Mouse (Mus musculus): ENCODE results near the gene Intu. TPM values are rescaled to one million over a fixed set of nuclear protein-coding genes. Genes with fewer than 3 reads are reported as not detected.

Intu gene
- total RNA-seq, 1 experiment = 5.2 TPM

- DNase-seq (ENCODE audit: low read depth, low spot score) = no peak
- Histone ChIP-seq H3K9me3 (ENCODE audit: control insufficient read depth, insufficient read depth, low read depth, low read length) (no peaks in the 10 kb centered on the region), H3K4me3 (ENCODE audit: insufficient read depth in 1 of 2, low read depth in 1 of 2, low read length in 2 of 2, poor library complexity in 1 of 2, severe bottlenecking in 1 of 2) (no peak overlapping the region), H3K9ac (ENCODE audit: insufficient read depth, low read depth, low read length, poor library complexity, severe bottlenecking) (no peak overlapping the region), H3K36me3 (ENCODE audit: control insufficient read depth, insufficient read depth, low read length, poor library complexity, severe bottlenecking) (no peaks in the 10 kb centered on the region), H3K27ac (ENCODE audit: insufficient read depth, low read depth, low read length, poor library complexity, severe bottlenecking) (no peak overlapping the region), H3K4me1 (ENCODE audit: control insufficient read depth in 2 of 2, insufficient read depth in 2 of 2, low read length in 2 of 2, poor library complexity in 1 of 2) (no peaks in the 10 kb centered on the region)
- no peak for TF ChIP-seq CHD2 (IDR thresholded peaks at IDR 0.05; ENCODE audit: low read depth, low read length)
- no peak for TF ChIP-seq HCFC1 (IDR thresholded peaks at IDR 0.05; ENCODE audit: borderline replicate concordance, insufficient read depth, low read length)
- TF ChIP-seq ZNF384 (IDR thresholded peaks at IDR 0.05; ENCODE audit: low read depth, low read length) = no peak
- no peak for TF ChIP-seq MAFK (IDR thresholded peaks at IDR 0.05; ENCODE audit: insufficient read depth, low read depth, low read length)
- TF ChIP-seq ZC3H11A (IDR thresholded peaks at IDR 0.05; ENCODE audit: borderline replicate concordance, low read depth, low read length) = no peak
- in situ Hi-C loops (cut with MboI; ENCODE audit: low sequenced_read_pairs in 2 of 2, unreplicated experiment in 2 of 2) = no loop called here
Observed at GRCm38 (mm10) chr3:40719022-40719421, 187.9 kb downstream of the Intu start.

GRCm38 (mm10) chr3:40738381-40738912, 207.4 kb downstream of the Intu start:
- H3K36me3 ChIP-seq (ENCODE audit: control insufficient read depth, insufficient read depth, low read length, poor library complexity, severe bottlenecking) = no peaks in the 10 kb centered on the region
- in situ Hi-C loops (cut with MboI; ENCODE audit: low sequenced_read_pairs in 2 of 2, unreplicated experiment in 2 of 2) = no loop called here
- no peaks in the 10 kb centered on the region for H3K4me1 ChIP-seq (ENCODE audit: control insufficient read depth in 2 of 2, insufficient read depth in 2 of 2, low read length in 2 of 2, poor library complexity in 1 of 2)
- DNase-seq (ENCODE audit: low read depth, low spot score) = no peak
- H3K9me3 ChIP-seq (ENCODE audit: control insufficient read depth, insufficient read depth, low read depth, low read length) = no peaks in the 10 kb centered on the region
- no peak for TF ChIP-seq CHD2 (IDR thresholded peaks at IDR 0.05; ENCODE audit: low read depth, low read length)
- no peak for TF ChIP-seq ZC3H11A (IDR thresholded peaks at IDR 0.05; ENCODE audit: borderline replicate concordance, low read depth, low read length)
- no peak for TF ChIP-seq MAFK (IDR thresholded peaks at IDR 0.05; ENCODE audit: insufficient read depth, low read depth, low read length)
- TF ChIP-seq HCFC1 (IDR thresholded peaks at IDR 0.05; ENCODE audit: borderline replicate concordance, insufficient read depth, low read length) = no peak
- TF ChIP-seq ZNF384 (IDR thresholded peaks at IDR 0.05; ENCODE audit: low read depth, low read length) = no peak
- H3K4me3 ChIP-seq (ENCODE audit: insufficient read depth in 1 of 2, low read depth in 1 of 2, low read length in 2 of 2, poor library complexity in 1 of 2, severe bottlenecking in 1 of 2) = no peak overlapping the region
- H3K27ac ChIP-seq (ENCODE audit: insufficient read depth, low read depth, low read length, poor library complexity, severe bottlenecking) = no peak overlapping the region
- no peak overlapping the region for H3K9ac ChIP-seq (ENCODE audit: insufficient read depth, low read depth, low read length, poor library complexity, severe bottlenecking)

DNA sequence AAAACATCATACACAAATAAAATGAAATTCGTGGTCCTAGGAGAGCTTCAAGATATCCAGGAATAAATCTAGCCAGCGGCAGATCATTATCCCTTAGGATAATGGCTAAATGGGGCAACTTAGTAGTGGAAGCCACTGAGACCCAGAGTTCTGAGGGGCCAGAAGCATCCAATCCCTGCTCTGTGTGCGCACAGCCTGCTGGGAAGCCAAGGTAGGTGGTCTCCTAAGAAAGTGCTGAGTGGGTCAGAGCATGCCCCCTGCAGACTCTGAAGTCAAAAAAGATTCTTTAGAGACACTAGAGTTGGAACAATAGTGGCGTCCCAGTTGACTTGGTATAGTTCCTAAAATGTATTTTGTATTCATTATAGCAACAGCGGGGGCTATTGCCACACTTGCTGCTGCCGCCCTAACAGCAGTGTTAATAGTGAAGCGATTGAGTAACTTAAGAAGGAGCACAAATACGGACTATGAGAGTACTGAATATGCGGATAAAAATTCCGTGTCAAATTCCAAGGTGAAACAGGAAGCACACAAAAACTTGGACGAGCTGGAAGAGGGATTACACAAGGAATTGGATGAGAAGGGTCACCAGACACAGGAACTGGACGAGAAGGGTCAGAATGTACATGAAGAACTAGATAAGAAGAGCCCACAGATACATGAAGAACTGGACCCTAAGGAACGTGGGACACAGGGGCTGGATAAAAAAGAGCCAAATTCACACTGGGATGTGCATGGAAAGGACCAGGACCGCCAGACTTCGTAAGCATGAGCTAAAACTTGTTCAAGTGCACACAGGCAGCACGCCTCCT, 213.1 kb downstream of the Intu start, which contains the start of gene Hspa4l:
Gene Hspa4l (plus strand): TSS at position 472 of the 812 bp plus-strand sequence.
- Histone ChIP-seq H3K9me3 (ENCODE audit: control insufficient read depth, insufficient read depth, low read depth, low read length) (no peaks in the 10 kb centered on the region), H3K4me1 (ENCODE audit: control insufficient read depth in 2 of 2, insufficient read depth in 2 of 2, low read length in 2 of 2, poor library complexity in 1 of 2) (peaks cover 0 to 3% of the 10 kb centered on the region in 2 experiments; a peak in 1 of 4 replicates), H3K9ac (ENCODE audit: insufficient read depth, low read depth, low read length, poor library complexity, severe bottlenecking) (peak within 1 kb of the TSS; percentile 72), H3K4me3 (ENCODE audit: insufficient read depth in 1 of 2, low read depth in 1 of 2, low read length in 2 of 2, poor library complexity in 1 of 2, severe bottlenecking in 1 of 2) (peak within 1 kb of the TSS; percentile 81 to 96), H3K36me3 (ENCODE audit: control insufficient read depth, insufficient read depth, low read length, poor library complexity, severe bottlenecking) (no peaks in the 10 kb centered on the region), H3K27ac (ENCODE audit: insufficient read depth, low read depth, low read length, poor library complexity, severe bottlenecking) (no peak within 1 kb of the TSS)
- DNase-seq (ENCODE audit: low read depth, low spot score) = no peak
- no peak for TF ChIP-seq HCFC1 (IDR thresholded peaks at IDR 0.05; ENCODE audit: borderline replicate concordance, insufficient read depth, low read length)
- in situ Hi-C loops (cut with MboI; ENCODE audit: low sequenced_read_pairs in 2 of 2, unreplicated experiment in 2 of 2) = no loop called here

GRCm38 (mm10) chr3:40744836-40745660, 214.0 kb downstream of the Intu start:
- H3K4me1 ChIP-seq (ENCODE audit: control insufficient read depth in 2 of 2, insufficient read depth in 2 of 2, low read length in 2 of 2, poor library complexity in 1 of 2) = peaks cover 0 to 3% of the 10 kb centered on the region in 2 experiments; a peak in 1 of 4 replicates
- no peaks in the 10 kb centered on the region for H3K36me3 ChIP-seq (ENCODE audit: control insufficient read depth, insufficient read depth, low read length, poor library complexity, severe bottlenecking)
- no peak for TF ChIP-seq MAFK (IDR thresholded peaks at IDR 0.05; ENCODE audit: insufficient read depth, low read depth, low read length)
- no peak for TF ChIP-seq ZC3H11A (IDR thresholded peaks at IDR 0.05; ENCODE audit: borderline replicate concordance, low read depth, low read length)
- TF ChIP-seq ZNF384 (IDR thresholded peaks at IDR 0.05; ENCODE audit: low read depth, low read length) = no peak
- TF ChIP-seq HCFC1 (IDR thresholded peaks at IDR 0.05; ENCODE audit: borderline replicate concordance, insufficient read depth, low read length) = no peak
- TF ChIP-seq CHD2 (IDR thresholded peaks at IDR 0.05; ENCODE audit: low read depth, low read length) = no peak
- peak; percentile 66 for DNase-seq (ENCODE audit: low read depth, low spot score)
- in situ Hi-C loops (cut with MboI; ENCODE audit: low sequenced_read_pairs in 2 of 2, unreplicated experiment in 2 of 2) = no loop called here
- no peaks in the 10 kb centered on the region for H3K9me3 ChIP-seq (ENCODE audit: control insufficient read depth, insufficient read depth, low read depth, low read length)
- peak overlapping the region; percentile 81 to 96 for H3K4me3 ChIP-seq (ENCODE audit: insufficient read depth in 1 of 2, low read depth in 1 of 2, low read length in 2 of 2, poor library complexity in 1 of 2, severe bottlenecking in 1 of 2)
- peak overlapping the region; percentile 72 for H3K9ac ChIP-seq (ENCODE audit: insufficient read depth, low read depth, low read length, poor library complexity, severe bottlenecking)
- no peak overlapping the region for H3K27ac ChIP-seq (ENCODE audit: insufficient read depth, low read depth, low read length, poor library complexity, severe bottlenecking)

Data from ES-E14 (cell line).